Mouse (Mus musculus) hindbrain, postnatal 0 days (tissue): ENCODE results near the gene Slc39a2. TPM values are rescaled to one million over a fixed set of nuclear protein-coding genes. Genes with fewer than 3 reads are reported as not detected.
"Not testable (repeated sequence)": the region's sequence is repeated elsewhere in the genome, so short reads cannot be mapped to it uniquely, and the experiment has no call there.

ENCODE experiments used
- ATAC-seq: fragments of 200-750 bp; cut with Nextera tagmentation; 2 replicates; pipeline ENCODE4 v1.8.0; 2017; ENCODE audit warnings: mild to moderate bottlenecking, moderate TSS enrichment, moderate library complexity
- DNase-seq: peaks from one replicate; pipeline ENCODE4 v3.0.0-alpha.2; 2015; ENCODE audit warnings: low spot score
- H3K27ac ChIP-seq: fragments of 300-500 bp; sonication (generic); 2 replicates; pipeline ENCODE4 v1.5.1; 2014; ENCODE audit warnings: mild to moderate bottlenecking
- H3K27me3 ChIP-seq: fragments of 300-500 bp; sonication (generic); 2 replicates; pipeline ENCODE4 v1.6.1; 2014; ENCODE audit warnings: low read length, mixed read lengths; ENCODE audit not compliant: insufficient read depth
- H3K36me3 ChIP-seq: fragments of 300-500 bp; sonication (generic); 2 replicates; pipeline ENCODE4 v1.6.1; 2014; ENCODE audit warnings: low read length, mixed read lengths; ENCODE audit not compliant: insufficient read depth
- H3K4me1 ChIP-seq: fragments of 300-500 bp; sonication (generic); 2 replicates; pipeline ENCODE4 v1.6.1; 2014; ENCODE audit warnings: antibody characterized with exemption, low read length, mixed read lengths; ENCODE audit not compliant: insufficient read depth
- H3K4me2 ChIP-seq: fragments of 300-500 bp; sonication (generic); 2 replicates; pipeline ENCODE4 v1.6.1; 2014; ENCODE audit warnings: low read depth, mild to moderate bottlenecking, low read length, moderate library complexity, mixed read lengths
- H3K4me3 ChIP-seq: fragments of 300-500 bp; sonication (generic); 2 replicates; pipeline ENCODE4 v1.5.1; 2014; ENCODE audit warnings: low read length
- H3K9ac ChIP-seq: fragments of 300-500 bp; sonication (generic); replicated peaks from 2 replicates; pipeline ENCODE4 v1.6.1; 2014; ENCODE audit warnings: mild to moderate bottlenecking, low read length, moderate library complexity, mixed read lengths
- H3K9me3 ChIP-seq: fragments of 300-500 bp; sonication (generic); 2 replicates; pipeline ENCODE4 v1.6.1; 2016; ENCODE audit warnings: low read length, mixed read lengths
- CTCF ChIP-seq: IDR thresholded peaks from 2 replicates; pipeline ENCODE4 v1.5.1; 2016; ENCODE audit warnings: antibody characterized with exemption, control low read depth, low read depth
- WGBS: fragments of 180-500 bp; shearing (Covaris S2); extraction: QIAGEN DNeasy Blood & Tissue Kit; methylation state at CpG from one replicate; pipeline ENCODE4 v1.1.7; 2014; 5-methylcytosine and 5-hydroxymethylcytosine counted together
- polyA plus RNA-seq: library from polyadenylated mRNA; unstranded; fragments of >200 nt; fragmentation: Nextera tagmentation; extraction: Ambion mirVana; gene quantifications from 2 replicates; pipeline ENCODE4 v1.2.1, GENCODE M21; 2015
- total RNA-seq: library from RNA; depleted of rRNA; stranded (reverse); fragments of >200 nt; gene quantifications from 2 replicates; pipeline ENCODE4 v1.2.3, GENCODE M21; 2014; rRNA removed

Slc39a2 gene
- total RNA-seq: 0.89 and 2.4 TPM in 2 replicates
- polyA plus RNA-seq: 0.61 and 0.64 TPM in 2 replicates

- no peaks in the 10 kb centered on the region for H3K9me3 ChIP-seq
- H3K27me3 ChIP-seq: no peaks in the 10 kb centered on the region
- H3K4me3 ChIP-seq: no peak within 1 kb of the TSS
- no peak within 1 kb of the TSS for H3K4me2 ChIP-seq
- H3K4me1 ChIP-seq: no peaks in the 10 kb centered on the region
- ATAC-seq (no peak), DNase-seq (no peak)
- H3K36me3 ChIP-seq: peaks cover 40% of the 10 kb centered on the region
- no peak within 1 kb of the TSS for H3K27ac ChIP-seq
- no peak within 1 kb of the TSS for H3K9ac ChIP-seq
- WGBS: 92% methylated on average over 8 of the region's 9 CpGs
- no peak for TF ChIP-seq CTCF
Observed at GRCm38 (mm10) chr14:51892191-51892939, at the start of gene Slc39a2. TSS of gene Slc39a2 (plus strand) at chr14:51892889.

- no peak overlapping the region for H3K4me2 ChIP-seq
- H3K4me3 ChIP-seq: no peak overlapping the region
- H3K9ac ChIP-seq: no peak overlapping the region
- DNase-seq: no peak
- H3K9me3 ChIP-seq: no peaks in the 10 kb centered on the region
- ATAC-seq: no peak
- H3K36me3 ChIP-seq: no peaks in the 10 kb centered on the region
- H3K4me1 ChIP-seq: no peaks in the 10 kb centered on the region
- H3K27me3 ChIP-seq: no peaks in the 10 kb centered on the region
- no peak overlapping the region for H3K27ac ChIP-seq
- no peak for TF ChIP-seq CTCF
Observed at GRCm38 (mm10) chr14:51843882-51844281, 48.8 kb upstream of the Slc39a2 start.

- WGBS: 69% methylated on average over 3 of the region's 3 CpGs
Observed at GRCm38 (mm10) chr14:51846566-51846965, 46.1 kb upstream of the Slc39a2 start.

GRCm38 (mm10) chr14:51851006-51851405, 41.7 kb upstream of the Slc39a2 start:
- H3K4me3 ChIP-seq, H3K27me3 ChIP-seq, H3K4me2 ChIP-seq, H3K9ac ChIP-seq, H3K27ac ChIP-seq, H3K36me3 ChIP-seq, H3K9me3 ChIP-seq, H3K4me1 ChIP-seq: not testable (repeated sequence)
- WGBS: 39% methylated on average over 3 of the region's 3 CpGs
- TF ChIP-seq CTCF: peak; percentile 63
- peak; percentile 64; the same call in 1 of the 2 replicates for ATAC-seq
- peak; percentile 40 for DNase-seq

More at GRCm38 (mm10) chr14:51846566-51846965, 46.1 kb upstream of the Slc39a2 start:
- Histone ChIP-seq H3K4me1 (no peaks in the 10 kb centered on the region), H3K4me2 (no peak overlapping the region), H3K27ac (no peak overlapping the region), H3K9me3 (no peaks in the 10 kb centered on the region), H3K9ac (no peak overlapping the region), H3K36me3 (no peaks in the 10 kb centered on the region), H3K27me3 (no peaks in the 10 kb centered on the region), H3K4me3 (no peak overlapping the region)
- DNase-seq (no peak), ATAC-seq (no peak)
- no peak for TF ChIP-seq CTCF

GRCm38 (mm10) chr14:51853399-51853798, 39.3 kb upstream of the Slc39a2 start, which contains the start of gene Ear6:
TSS of gene Ear6 (plus strand) at chr14:51853699.
- Histone ChIP-seq H3K4me1 (no peaks in the 10 kb centered on the region), H3K27me3 (no peaks in the 10 kb centered on the region), H3K9ac (no peak within 1 kb of the TSS), H3K4me3 (no peak within 1 kb of the TSS), H3K9me3 (no peaks in the 10 kb centered on the region), H3K27ac (no peak within 1 kb of the TSS), H3K4me2 (no peak within 1 kb of the TSS), H3K36me3 (no peaks in the 10 kb centered on the region)
- no peak for DNase-seq
- TF ChIP-seq CTCF: no peak
- ATAC-seq: no peak

GRCm38 (mm10) chr14:51855280-51855679, 37.4 kb upstream of the Slc39a2 start:
- H3K4me2 ChIP-seq, H3K36me3 ChIP-seq, H3K27ac ChIP-seq, H3K4me3 ChIP-seq, H3K9me3 ChIP-seq, DNase-seq, ATAC-seq, H3K27me3 ChIP-seq, H3K9ac ChIP-seq, H3K4me1 ChIP-seq: not testable (repeated sequence)
- 87% methylated on average over 7 of the region's 7 CpGs for WGBS

GRCm38 (mm10) chr14:51863603-51864002, 29.1 kb upstream of the Slc39a2 start:
- H3K4me2 ChIP-seq, H3K27me3 ChIP-seq, H3K9me3 ChIP-seq, H3K9ac ChIP-seq, H3K4me1 ChIP-seq, H3K36me3 ChIP-seq, H3K4me3 ChIP-seq, H3K27ac ChIP-seq: not testable (repeated sequence)
- WGBS: 0% methylated on average over 1 of the region's 1 CpGs
- TF ChIP-seq CTCF: peak; percentile 73
- peak; percentile 72; the same call in 1 of the 2 replicates for ATAC-seq
- DNase-seq: peak; percentile 51
